In genomic region chr12:71832225-71832624, GRCm38 (mm10) we compare ENCODE assay signal across 8 mouse cellular contexts. TPM values are rescaled to one million over a fixed set of nuclear protein-coding genes. Genes with fewer than 3 reads are reported as not detected.
DNase-seq lines count a peak whose midpoint lies in the region; ATAC-seq and TF ChIP-seq lines count a peak whose summit lies in the region.

No protein-coding gene starts in this region.

- H3K9me3 ChIP-seq in CH12.LX (replicated peaks; ENCODE audit: low read length), result no peaks in the 10 kb centered on the region
- no peaks in the 10 kb centered on the region for H3K9me3 ChIP-seq in forebrain, embryonic 10.5 days
- no peaks in the 10 kb centered on the region for H3K9me3 ChIP-seq in heart, embryonic 14.5 days (ENCODE audit: control insufficient read depth, low read length)
- no peaks in the 10 kb centered on the region for H3K9me3 ChIP-seq in liver, embryonic 14.5 days (ENCODE audit: control insufficient read depth, low read length)

- H3K36me3 ChIP-seq in CH12.LX (replicated peaks in 1 of 2; ENCODE audit: control insufficient read depth in 1 of 2, insufficient read depth in 1 of 2, low read length in 1 of 2), result peaks cover 0 to 12% of the 10 kb centered on the region in 2 experiments
- no peaks in the 10 kb centered on the region for H3K36me3 ChIP-seq in forebrain, embryonic 10.5 days (replicated peaks)
- H3K36me3 ChIP-seq in heart, embryonic 14.5 days (ENCODE audit: control insufficient read depth, insufficient read depth, low read length), result 0 out of 2 replicates have a peak, but pooled peaks cover under 1% of the 10 kb centered on the region
- H3K36me3 ChIP-seq in liver, embryonic 14.5 days (replicated peaks; ENCODE audit: control insufficient read depth, insufficient read depth, low read depth), result no peaks in the 10 kb centered on the region

- peaks cover 3% of the 10 kb centered on the region for H3K27me3 ChIP-seq in CH12.LX (replicated peaks)
- H3K27me3 ChIP-seq in forebrain, embryonic 10.5 days (ENCODE audit: poor library complexity, severe bottlenecking), result peaks cover 15% of the 10 kb centered on the region
- no peaks in the 10 kb centered on the region for H3K27me3 ChIP-seq in heart, embryonic 14.5 days (ENCODE audit: control insufficient read depth, insufficient read depth, low read length)
- H3K27me3 ChIP-seq in liver, embryonic 14.5 days (ENCODE audit: control insufficient read depth, insufficient read depth, low read length), result no peaks in the 10 kb centered on the region

- H3K4me1 ChIP-seq in CH12.LX (ENCODE audit: control insufficient read depth in 1 of 2, insufficient read depth in 2 of 2), result peaks cover 2 to 49% of the 10 kb centered on the region in 2 experiments; a peak in 3 of 4 replicates
- peaks cover 45% of the 10 kb centered on the region for H3K4me1 ChIP-seq in forebrain, embryonic 10.5 days
- H3K4me1 ChIP-seq in heart, embryonic 14.5 days (ENCODE audit: control insufficient read depth in 2 of 2, insufficient read depth in 2 of 2, low read length in 2 of 2), result peaks cover 10 to 47% of the 10 kb centered on the region in 2 experiments
- peaks cover 32 to 46% of the 10 kb centered on the region in 2 experiments for H3K4me1 ChIP-seq in liver, embryonic 14.5 days (replicated peaks; ENCODE audit: control insufficient read depth in 2 of 2, insufficient read depth in 2 of 2, low read length in 1 of 2)

- peak; percentile 87 for DNase-seq in CH12.LX (ENCODE audit: extremely low read depth)
- DNase-seq in brain, embryonic 14.5 days (ENCODE audit: low read depth), result peak; percentile 94
- DNase-seq in forebrain, embryonic 10.5 days (ENCODE audit: extremely low spot score, low spot score), result peak; percentile 83
- peak; percentile 84 for DNase-seq in kidney, postnatal 10 days
- DNase-seq in liver, embryonic 14.5 days (ENCODE audit: low read depth in 3 of 3, low spot score in 3 of 3), result peak; percentile 74 to 88 (median 76)
- peak; percentile 87 for DNase-seq in neural tube, embryonic 10.5 days (ENCODE audit: extremely low spot score, low spot score)
- DNase-seq in telencephalon, adult 2 months (ENCODE audit: low read depth, low spot score), result peak; percentile 75

- no peak for TF ChIP-seq POLR2A in CH12.LX (IDR thresholded peaks at IDR 0.05; ENCODE audit: low read depth, low read length)
- no peak for TF ChIP-seq POLR2A in brain, embryonic 14.5 days (IDR thresholded peaks at IDR 0.05; ENCODE audit: borderline replicate concordance, extremely low read depth, insufficient read depth, insufficient read length, poor library complexity, severe bottlenecking)

- ATAC-seq in heart, embryonic 14.5 days (ENCODE audit: insufficient number of reproducible peaks, insufficient read depth, low FRiP score, low read depth), result no peak
- peak; percentile 44 for ATAC-seq in liver, embryonic 14.5 days (ENCODE audit: insufficient read depth)

- in situ Hi-C loops in CH12.LX (cut with MboI; ENCODE audit: low pct_ligation_motif_present, low pct_unique_long_range_greater_than_20kb, low sequenced_read_pairs), result no loop called here

- H3K79me2 ChIP-seq in CH12.LX (replicated peaks; ENCODE audit: control insufficient read depth, extremely low read depth, insufficient read depth, poor library complexity, severe bottlenecking), result peaks cover 12% of the 10 kb centered on the region; the same call in 1 of the 2 replicates

- dilution Hi-C loops in CH12.LX (cut with MboI; ENCODE audit: extremely low pct_ligation_motif_present, extremely low pct_unique_long_range_greater_than_20kb, low sequenced_read_pairs), result no loop called here

- no peak for TF ChIP-seq RAD21 in CH12.LX (IDR thresholded peaks at IDR 0.05; ENCODE audit: low read depth, low read length)

- WGBS in forebrain, embryonic 10.5 days, result under 1% methylated on average over 12 of the region's 12 CpGs
- 1% methylated on average over 12 of the region's 12 CpGs for WGBS in heart, embryonic 14.5 days
- under 1% methylated on average over 12 of the region's 12 CpGs for WGBS in liver, embryonic 14.5 days (ENCODE audit: insufficient replicate concordance)

- TF ChIP-seq EP300 in CH12.LX (IDR thresholded peaks at IDR 0.05; ENCODE audit: low read length), result no peak
- TF ChIP-seq EP300 in liver, embryonic 14.5 days (IDR thresholded peaks at IDR 0.05; ENCODE audit: low read depth), result no peak

- peak overlapping the region; percentile 83 to 94 (median 88) for H3K4me3 ChIP-seq in CH12.LX (replicated peaks in 1 of 3; ENCODE audit: low read depth in 2 of 3, low read length in 2 of 3, poor library complexity in 1 of 3)
- peak overlapping the region; percentile 84 for H3K4me3 ChIP-seq in forebrain, embryonic 10.5 days
- H3K4me3 ChIP-seq in heart, embryonic 14.5 days (ENCODE audit: control insufficient read depth in 1 of 2, insufficient read depth in 1 of 2, low read depth in 1 of 2, low read length in 2 of 2), result peak overlapping the region; percentile 84 to 98
- H3K4me3 ChIP-seq in liver, embryonic 14.5 days (ENCODE audit: insufficient read depth in 1 of 2, low read depth in 2 of 2, low read length in 2 of 2), result peak overlapping the region; percentile 89 to 94

- peak overlapping the region; percentile 71; the same call in 1 of the 2 replicates for H3K9ac ChIP-seq in CH12.LX (ENCODE audit: insufficient read depth, low read depth)
- H3K9ac ChIP-seq in heart, embryonic 14.5 days (ENCODE audit: low read length), result peak overlapping the region; percentile 97
- peak overlapping the region; percentile 86 for H3K9ac ChIP-seq in liver, embryonic 14.5 days (replicated peaks)

- no peak overlapping the region for H3K27ac ChIP-seq in CH12.LX (ENCODE audit: insufficient read depth, low read depth)
- peak overlapping the region; percentile 91 for H3K27ac ChIP-seq in forebrain, embryonic 10.5 days
- peak overlapping the region; percentile 93 to 97 for H3K27ac ChIP-seq in heart, embryonic 14.5 days (replicated peaks in 1 of 2; ENCODE audit: control insufficient read depth in 1 of 2, insufficient read depth in 1 of 2, low read depth in 2 of 2, low read length in 2 of 2)
- peak overlapping the region; percentile 93 for H3K27ac ChIP-seq in liver, embryonic 14.5 days

- TF ChIP-seq CTCF in CH12.LX (conservative IDR thresholded peaks at IDR 0.05 in 1 of 2, IDR thresholded peaks at IDR 0.05 in 1 of 2; ENCODE audit: low read depth in 2 of 2, low read length in 2 of 2), result no peak
- no peak for TF ChIP-seq CTCF in brain, embryonic 14.5 days (IDR thresholded peaks at IDR 0.05; ENCODE audit: borderline replicate concordance, extremely low read depth, insufficient read depth, insufficient read length)
- no peak for TF ChIP-seq CTCF in liver, embryonic 14.5 days (IDR thresholded peaks at IDR 0.05; ENCODE audit: low read depth)

- H3K4me2 ChIP-seq in CH12.LX (ENCODE audit: insufficient read depth, low read depth, poor library complexity, severe bottlenecking), result peak overlapping the region; percentile 92
- peak overlapping the region; percentile 84 for H3K4me2 ChIP-seq in heart, embryonic 14.5 days (ENCODE audit: low read length)
- H3K4me2 ChIP-seq in liver, embryonic 14.5 days (ENCODE audit: low read depth), result peak overlapping the region; percentile 92

TF ChIP-seq in CH12.LX, 34 proteins besides CTCF, POLR2A, EP300 and RAD21:
- TF ChIP-seq CHD1 (IDR thresholded peaks at IDR 0.05; ENCODE audit: low read depth, low read length), result no peak; the same call in 1 of the 2 replicates
- peak; percentile 90 for TF ChIP-seq SIN3A (IDR thresholded peaks at IDR 0.05; ENCODE audit: low read length)
- peak; percentile 59; the same call in 1 of the 2 replicates for TF ChIP-seq ETS1 (conservative IDR thresholded peaks at IDR 0.05; ENCODE audit: low read depth, low read length)
- peak; percentile 38; the same call in 1 of the 2 replicates for TF ChIP-seq IRF4 (IDR thresholded peaks at IDR 0.05; ENCODE audit: low read depth, low read length)
- peak; percentile 87 for TF ChIP-seq MXI1 (IDR thresholded peaks at IDR 0.05; ENCODE audit: low read depth, low read length)

RNA-seq across cellular contexts. Expression of gene Daam1, which starts 1.3 kb away (rescaled TPM):
- total RNA-seq in CH12.LX (2012; rRNA removed) (7.6 and 10.7 TPM in 2 replicates), CH12.LX (2014; rRNA removed) (23.6 and 26.5 TPM in 2 replicates)
- polyA plus RNA-seq in CH12.LX (2012; ENCODE audit: insufficient read length, low read depth), result 23.2 and 27.9 TPM in 2 replicates
- 28.7 and 47.3 TPM in 2 replicates for polyA plus RNA-seq in brain, embryonic 14.5 days (2012; rRNA removed)
- polyA plus RNA-seq in forebrain, embryonic 10.5 days (2016; fragmentation: Nextera tagmentation; extraction: Ambion mirVana), result 7.7 and 7.9 TPM in 2 replicates
- polyA plus RNA-seq in heart, embryonic 14.5 days (2014; fragmentation: Nextera tagmentation; extraction: Ambion mirVana), result 28.9 and 33.3 TPM in 2 replicates
- 6.6 and 10.5 TPM in 2 replicates for polyA plus RNA-seq in liver, embryonic 14.5 days (2012; rRNA removed)
- 13.3 and 13.7 TPM in 2 replicates for polyA plus RNA-seq in liver, embryonic 14.5 days (2014; fragmentation: Nextera tagmentation; extraction: Ambion mirVana)
